In the genomic region with DNA sequence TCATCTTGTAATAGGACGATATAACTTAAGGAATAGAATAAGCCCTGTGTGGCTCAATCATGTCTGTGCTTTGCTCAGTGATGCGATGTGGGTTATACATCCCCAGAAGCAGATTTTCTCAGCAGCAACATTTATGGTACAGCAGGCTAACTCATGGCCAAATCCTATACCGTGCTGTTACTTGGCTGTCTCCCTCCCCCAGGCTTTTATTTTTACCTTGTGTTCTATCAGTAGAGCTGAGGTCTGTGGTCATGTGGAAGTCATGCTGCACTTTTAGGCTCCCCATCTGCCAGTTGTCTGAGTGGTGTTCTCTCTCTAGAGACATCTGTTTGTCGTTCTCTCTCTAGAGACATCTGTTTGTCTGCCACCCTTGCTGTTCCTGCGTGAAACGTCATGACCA, we compare ENCODE assay signal across 10 mouse cellular contexts.
"Had no signal": no experiment of that assay in that cellular context is flagged by ENCODE, and none has a peak within 500 bp of the region (broad histone marks: within the 10 kb centered on the region; RNA-seq: fewer than 3 reads in every experiment).

No protein-coding gene starts in this region.

- DNase-seq: kidney, adult 2 months; kidney, postnatal 25 days; lung, adult 2 months; lung, postnatal 36 days; right cerebral cortex, postnatal 25 days; thymus, adult 2 months; thymus, postnatal 36 days had no signal

- H3K27me3 ChIP-seq: kidney, embryonic 15.5 days; limb, embryonic 12.5 days had no signal

- H3K36me3 ChIP-seq: kidney, embryonic 15.5 days; limb, embryonic 12.5 days; midbrain, embryonic 13.5 days had no signal
